Mouse (Mus musculus) heart, adult 11 months (tissue): Measurements from ENCODE around the gene Nelfcd.

Source experiments
- DNase-seq: peaks from one replicate; pipeline ENCODE4 v3.0.0; 2022

Nelfcd gene

DNA sequence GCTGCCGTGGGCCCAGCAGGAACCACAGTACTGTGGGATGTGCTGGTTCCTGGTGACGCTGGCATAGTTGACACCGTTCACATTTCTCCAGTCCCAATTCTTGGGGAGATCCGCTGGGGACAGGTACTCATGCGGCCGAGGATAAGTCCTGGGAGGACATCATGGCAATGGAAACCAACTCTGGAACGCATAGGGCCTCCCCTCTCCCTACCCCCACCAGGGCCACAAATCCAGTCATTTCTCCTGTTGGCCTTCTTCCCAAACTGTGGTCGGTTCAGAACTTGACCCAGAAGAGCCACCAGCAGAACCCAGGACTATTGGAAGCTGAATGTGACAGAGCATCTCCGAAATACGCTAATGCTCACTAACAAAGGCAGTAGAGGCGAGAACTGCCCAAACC lies 22.6 kb downstream of the Nelfcd start:
- peak; percentile 92 for DNase-seq

DNA sequence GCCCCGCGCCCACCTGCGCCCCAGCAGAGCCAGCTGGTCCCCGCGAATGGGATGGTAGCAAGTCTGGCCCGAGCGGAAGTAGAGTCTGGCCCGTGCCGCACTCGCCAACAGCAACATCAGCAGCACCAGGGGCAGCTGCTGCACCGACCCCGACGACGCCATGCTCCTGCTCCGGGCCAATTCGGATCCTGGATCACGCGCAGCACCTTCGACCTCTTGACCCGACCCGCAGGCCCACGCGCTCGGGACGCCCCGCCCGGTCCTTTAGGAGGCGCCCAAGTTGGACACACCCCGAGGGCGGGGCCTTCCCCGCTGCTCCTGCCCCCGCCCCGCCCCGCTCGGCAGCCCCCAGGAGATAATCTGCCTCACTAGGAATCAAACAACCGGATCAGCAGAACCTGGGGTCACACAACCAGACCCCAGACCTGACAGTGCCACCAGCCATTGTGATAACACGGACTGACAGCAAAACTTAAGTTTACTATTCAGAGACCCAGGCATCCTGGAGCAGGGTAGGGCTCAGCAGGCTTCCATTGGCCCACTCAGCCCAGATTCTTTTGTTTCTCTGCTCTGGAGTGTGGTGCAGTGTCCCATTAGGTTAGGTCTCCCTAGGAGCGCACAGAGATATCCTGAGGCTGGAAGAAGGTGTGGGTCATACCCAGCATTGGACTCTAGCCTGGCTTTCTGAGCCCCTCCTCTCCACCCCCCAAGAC lies 23.3 kb downstream of the Nelfcd start, which contains the start of gene Ctsz:
TSS of gene Ctsz (minus strand) at position 303 of the 713 bp plus-strand sequence.
- DNase-seq: peak; percentile 99

DNA sequence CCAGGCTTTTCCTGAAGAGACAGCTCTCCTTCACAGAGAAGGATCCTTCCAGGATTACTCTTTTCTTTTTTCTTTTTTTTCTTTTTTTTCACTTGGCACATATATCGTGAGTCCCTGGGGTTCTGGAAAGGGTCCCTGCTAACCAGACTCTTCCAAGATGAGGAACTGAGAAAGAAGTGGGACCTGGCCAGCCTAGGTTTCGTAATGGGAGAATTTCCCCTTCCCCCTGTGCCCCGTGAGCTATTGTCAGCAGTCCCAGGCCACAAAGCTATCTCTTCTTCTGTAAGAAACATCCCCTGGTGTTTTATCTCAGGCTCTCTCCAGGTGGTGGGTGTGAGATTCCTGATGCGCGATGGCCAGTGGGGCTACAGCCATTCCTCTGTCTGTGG lies 23.8 kb downstream of the Nelfcd start:
- DNase-seq: peak; percentile 95

DNA sequence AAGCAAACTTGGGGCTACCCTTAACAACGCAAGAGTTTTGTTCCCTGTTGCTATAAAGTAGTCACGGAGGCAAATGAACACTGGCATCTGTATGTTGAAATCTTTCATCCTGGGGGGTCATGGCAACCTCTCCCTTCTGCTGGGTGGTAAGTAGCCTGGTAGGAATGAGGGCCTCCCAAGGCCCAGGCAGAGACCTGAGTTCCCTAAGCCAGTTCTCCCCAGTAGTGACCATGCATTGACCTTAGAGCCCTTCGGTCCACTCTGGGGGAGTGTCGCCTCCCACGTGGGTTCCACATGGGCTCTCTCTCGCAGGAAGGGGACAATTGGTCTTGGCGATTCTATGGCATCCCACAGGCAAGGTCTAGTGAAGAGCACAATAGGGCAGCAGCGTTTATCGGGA lies 24.4 kb downstream of the Nelfcd start:
- peak; percentile 91 for DNase-seq

DNA sequence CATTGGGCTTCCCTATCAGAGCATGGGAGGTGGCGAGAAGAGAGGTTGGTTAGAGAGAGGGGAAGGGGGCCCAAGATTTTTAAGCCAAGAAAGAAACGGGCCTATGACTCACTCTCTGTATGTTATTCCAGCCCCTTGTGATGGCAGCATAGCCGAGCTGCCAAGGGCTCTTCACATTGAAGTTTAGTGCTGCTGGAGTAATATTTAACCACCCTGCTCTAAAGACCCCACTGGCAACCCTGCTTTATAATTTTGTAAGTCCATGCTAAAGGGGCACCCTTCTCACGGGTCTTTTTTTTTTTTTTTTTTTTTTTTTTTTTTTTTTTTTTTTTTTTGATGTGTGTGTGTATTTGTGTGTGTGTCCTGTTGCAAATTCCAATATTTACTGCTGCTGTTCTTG lies 26.3 kb downstream of the Nelfcd start:
- DNase-seq: no peak

DNA sequence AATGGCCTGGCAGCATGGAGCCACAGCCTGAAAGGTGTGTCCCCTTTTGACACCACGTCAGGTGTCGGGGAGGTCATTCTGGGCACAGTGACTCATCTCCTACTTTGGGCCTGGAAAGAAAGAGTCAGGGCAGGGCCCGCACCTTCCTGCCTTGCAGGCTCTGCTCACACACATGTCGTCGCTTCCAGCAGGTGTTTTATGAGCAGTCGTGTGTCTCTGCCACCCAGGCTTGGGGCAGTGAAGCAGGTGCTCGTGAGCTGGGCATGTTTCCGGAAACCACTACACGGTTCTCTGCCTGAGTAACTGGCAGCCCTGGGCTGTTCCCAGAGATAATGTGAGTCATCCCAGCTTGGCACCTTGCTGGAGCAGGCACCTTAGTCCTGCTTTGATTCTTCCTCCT lies 26.9 kb downstream of the Nelfcd start:
- peak; percentile 90 for DNase-seq

DNA sequence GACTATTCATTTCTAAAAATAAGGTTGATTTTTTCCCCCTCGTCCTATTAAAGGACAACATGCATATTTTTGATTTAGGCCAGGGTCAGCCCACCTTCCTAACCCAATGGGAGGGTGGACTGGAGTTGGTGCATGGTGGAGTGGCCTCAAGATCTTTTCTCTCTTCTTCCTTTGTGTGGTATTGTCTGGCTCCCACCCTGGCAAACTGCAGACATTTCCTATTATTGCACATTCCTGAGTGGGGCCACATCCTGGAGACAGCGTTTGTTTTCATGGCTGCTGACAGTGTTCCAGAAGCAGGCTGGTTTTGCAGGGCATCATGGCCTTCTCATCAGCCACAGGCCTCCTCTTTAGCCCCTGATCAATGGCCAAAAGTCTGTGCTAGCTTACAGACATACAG lies 27.4 kb downstream of the Nelfcd start:
- peak; percentile 88 for DNase-seq

DNA sequence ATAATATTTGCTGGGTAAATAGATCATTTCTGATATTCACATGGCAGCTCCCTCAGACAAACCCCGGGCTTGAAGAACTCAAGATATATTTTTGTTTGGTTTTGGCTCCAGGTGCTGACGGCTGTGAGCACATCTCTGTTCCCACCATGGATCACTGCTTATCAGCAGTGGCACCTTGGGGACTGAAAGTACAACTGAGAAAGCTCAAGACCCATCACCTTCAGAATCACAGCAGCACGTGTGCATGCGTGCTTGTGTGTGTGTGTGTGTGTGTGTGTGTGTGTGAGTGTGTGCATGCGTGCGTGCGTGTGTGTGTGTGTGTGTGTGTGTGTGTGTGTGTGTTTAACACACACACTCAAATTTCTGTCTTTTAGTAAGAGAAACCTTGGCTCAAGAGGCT lies 28.8 kb downstream of the Nelfcd start:
- DNase-seq: no peak

DNA sequence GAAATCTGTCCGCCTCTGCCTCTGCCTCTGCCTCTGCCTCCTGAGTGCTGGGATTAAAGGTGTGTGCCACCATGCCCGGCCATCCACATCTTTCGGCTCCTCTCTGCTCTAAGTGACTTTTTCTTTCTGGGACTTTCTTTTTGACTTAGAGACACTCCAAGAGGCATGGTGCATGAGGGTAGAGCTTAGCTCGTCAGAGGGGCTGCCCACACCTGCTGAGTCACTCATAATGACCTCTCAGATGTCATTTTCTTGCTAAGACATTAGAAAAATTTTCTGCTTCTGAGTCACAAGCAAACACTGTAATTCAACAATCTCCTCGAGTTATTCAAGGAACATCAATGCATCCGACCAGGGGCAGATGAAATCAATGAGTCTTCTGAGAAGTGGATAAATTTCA lies 29.4 kb downstream of the Nelfcd start:
- DNase-seq: no peak

DNA sequence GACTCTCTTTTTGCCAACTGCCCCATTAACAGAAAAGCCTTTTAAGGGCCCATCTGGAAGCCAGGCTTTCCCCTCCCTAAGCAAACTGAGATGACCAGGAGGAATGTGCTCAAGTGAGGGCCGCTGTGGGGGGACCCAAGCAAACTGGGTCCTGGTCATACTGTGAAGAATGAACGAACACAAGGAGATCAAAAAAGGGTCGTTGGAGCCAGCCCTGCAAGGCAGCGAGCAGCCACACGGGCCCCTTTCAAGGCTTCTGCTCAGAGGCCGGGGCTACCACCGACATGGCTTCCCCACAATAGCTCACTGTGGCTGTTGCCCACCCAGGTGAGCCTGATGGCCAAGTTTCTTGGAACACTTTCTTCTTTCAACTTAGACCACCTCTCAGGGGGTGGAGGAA lies 30.9 kb downstream of the Nelfcd start:
- no peak for DNase-seq

DNA sequence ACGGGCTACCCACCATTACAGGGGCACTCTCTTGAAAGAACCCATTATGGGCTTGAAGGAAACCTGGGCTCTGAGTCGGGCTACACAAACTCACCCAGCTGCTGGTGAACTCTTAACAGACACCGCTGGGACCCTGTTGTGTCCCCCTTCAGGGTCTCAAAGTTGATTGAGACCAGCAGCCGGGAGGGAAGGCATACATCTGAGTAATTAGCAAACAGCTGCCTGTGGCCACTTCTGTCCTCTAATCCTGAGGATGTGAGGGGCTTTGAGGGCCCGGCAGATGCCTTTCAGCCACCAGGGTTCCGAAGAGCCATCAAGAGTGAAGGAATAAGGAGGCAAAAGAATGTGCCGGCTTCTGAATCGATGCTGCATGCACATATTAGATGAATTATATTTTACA lies 31.3 kb downstream of the Nelfcd start:
- DNase-seq: no peak

DNA sequence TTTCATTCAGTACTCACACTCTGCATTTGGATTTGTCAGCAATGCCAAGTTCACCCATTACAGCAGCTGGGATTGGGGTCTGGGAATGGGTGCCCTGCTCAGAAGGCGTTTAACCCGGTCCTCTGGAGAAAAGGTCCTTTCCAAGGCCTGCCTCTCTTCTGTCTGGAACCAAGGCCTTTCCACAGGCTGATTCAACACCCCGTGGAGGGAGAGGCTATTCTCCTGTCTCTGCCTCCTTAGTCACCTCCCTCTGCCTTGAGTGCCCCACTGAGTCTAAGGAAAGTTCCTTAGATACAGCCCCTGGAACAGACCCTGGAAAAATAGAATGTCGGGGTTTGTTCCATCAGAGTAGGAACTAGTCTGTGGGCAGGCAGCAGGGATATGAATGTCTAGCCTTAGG lies 32.8 kb downstream of the Nelfcd start:
- DNase-seq: no peak

DNA sequence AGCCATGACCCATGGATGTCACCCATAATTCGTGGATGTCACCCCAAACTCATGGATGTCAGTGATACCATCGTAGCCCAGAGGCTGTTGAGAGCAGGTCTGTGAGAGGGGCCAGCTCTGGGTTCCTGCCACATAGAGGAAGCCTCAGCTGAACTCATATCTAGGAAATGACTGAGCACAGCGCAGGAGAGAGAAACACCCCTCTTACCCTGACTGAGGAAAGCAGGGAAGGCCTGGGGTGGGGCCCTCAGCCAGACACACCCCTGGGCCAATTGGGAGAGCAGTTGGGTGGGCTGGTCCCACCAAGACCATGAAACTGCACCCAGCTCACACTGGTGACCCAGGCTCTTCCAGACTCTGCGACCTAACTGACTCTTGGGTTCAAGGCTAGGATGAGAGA lies 34.7 kb downstream of the Nelfcd start, which contains the start of gene Tubb1:
TSS of gene Tubb1 (plus strand) at position 343 of the 400 bp plus-strand sequence.
- no peak for DNase-seq

DNA sequence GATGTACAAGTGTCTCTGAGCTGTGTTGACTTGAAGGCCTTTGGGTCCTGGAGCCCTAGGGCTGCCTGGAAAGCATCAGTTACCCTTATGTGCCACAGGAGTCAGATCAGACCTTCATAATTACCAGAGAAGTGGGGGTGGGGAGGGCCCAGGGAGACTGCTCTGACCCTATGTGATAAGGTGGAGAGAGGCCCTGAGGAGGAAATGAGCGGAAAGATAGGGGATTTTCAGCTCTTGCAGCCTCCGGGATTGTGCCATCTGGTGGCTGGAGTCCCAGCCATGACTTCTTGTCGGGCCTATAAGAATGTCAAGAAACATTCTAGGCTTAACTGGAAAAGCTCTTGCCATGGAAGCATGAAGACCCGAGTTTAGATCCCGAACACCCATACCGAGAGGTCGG lies 38.1 kb downstream of the Nelfcd start:
- peak; percentile 86 for DNase-seq

DNA sequence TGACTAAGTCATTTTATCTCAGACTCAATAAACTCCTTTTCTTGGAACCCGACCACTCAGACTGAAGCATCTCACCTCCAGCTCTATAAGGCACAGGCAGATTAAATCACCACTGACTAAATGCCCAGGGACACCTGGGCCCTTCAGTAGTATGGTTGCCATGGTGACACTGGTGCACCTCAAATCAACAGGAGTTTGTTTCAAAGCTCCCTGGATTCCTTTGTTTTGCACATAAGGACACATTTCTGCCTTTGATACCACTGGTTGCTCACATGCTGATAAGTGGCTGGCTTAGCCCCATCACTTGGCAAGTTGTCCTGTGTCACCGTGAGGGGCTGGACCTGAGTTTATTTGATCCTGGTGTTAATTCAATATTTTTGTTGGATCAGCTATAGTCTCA lies 43.8 kb downstream of the Nelfcd start:
- peak; percentile 51 for DNase-seq

DNA sequence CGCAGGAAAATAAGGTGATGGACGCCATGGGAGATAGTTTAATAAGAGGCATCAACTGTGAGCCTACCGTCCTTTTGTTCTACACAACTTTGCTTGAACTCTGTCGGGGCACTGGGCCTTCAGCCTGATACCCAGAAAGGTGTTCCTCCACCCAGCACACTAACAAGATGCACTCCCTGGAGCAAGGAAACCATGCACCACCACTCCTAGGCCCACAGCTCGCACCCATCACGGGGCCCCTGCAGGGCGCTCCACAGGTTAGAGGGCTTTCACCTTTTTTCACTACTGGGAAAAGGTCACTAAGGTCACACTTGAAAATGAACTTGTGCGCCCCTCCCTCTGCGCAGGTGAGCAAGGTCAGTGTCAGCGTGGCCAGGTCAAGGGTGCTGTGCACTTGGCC lies 47.8 kb downstream of the Nelfcd start:
- DNase-seq: no peak

DNA sequence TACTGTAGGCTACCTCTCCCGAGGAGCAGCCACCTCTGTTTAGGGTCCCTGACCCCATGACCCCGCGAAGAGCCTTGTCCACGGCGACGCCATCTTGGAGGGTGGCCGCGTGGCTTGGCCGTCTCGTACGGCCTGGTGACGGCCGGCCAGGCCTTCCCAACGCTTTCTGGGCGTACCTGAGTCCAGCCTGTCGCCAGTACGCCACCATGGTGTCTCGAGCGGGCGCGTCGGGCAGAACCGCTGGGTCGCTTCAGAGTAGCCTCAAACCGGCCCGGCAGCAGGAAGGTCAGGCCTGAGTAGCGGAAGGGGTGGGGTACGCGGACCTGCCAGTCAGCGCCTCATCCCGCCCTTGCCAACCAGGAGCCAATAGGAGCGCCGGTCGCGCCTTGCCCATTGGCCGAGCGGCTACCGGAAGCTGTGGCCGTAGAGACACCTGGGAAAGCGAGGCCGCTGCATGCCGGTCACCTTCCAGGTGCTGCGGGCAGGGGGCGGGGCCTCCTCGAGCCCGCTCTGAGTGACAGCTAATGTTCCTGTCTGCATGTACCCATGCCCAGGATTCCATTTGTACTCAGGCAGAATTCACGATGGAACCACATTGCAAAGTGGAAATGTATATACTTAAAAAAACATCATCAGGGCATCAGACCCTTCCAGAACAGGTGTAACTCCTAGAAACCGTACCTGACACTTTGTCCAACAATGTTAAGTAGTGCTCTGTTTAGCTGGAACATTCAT lies 48.4 kb downstream of the Nelfcd start, which contains the start of gene Atp5e:
TSS of gene Atp5e (minus strand) at position 317 of the 735 bp plus-strand sequence.
- peak; percentile 100 for DNase-seq

DNA sequence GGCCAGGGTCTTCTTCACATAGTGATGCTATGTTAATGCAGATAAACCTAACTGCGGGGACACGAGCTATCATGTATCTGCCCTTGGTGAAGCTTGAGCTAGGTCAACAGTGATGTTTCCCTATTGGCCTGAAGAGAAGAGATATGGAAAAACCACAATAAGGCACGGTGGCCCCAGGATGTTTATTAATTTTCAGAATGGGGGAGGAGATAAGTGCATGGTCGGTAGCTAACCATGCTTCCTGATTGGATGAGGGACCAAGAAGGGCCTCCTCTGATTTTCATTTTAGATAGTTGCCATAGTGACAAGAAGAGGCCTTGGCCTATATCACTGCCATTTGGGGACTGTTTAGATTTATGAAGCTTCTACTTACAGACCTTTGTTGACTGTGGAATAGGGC lies 54.7 kb downstream of the Nelfcd start:
- DNase-seq: peak; percentile 63

DNA sequence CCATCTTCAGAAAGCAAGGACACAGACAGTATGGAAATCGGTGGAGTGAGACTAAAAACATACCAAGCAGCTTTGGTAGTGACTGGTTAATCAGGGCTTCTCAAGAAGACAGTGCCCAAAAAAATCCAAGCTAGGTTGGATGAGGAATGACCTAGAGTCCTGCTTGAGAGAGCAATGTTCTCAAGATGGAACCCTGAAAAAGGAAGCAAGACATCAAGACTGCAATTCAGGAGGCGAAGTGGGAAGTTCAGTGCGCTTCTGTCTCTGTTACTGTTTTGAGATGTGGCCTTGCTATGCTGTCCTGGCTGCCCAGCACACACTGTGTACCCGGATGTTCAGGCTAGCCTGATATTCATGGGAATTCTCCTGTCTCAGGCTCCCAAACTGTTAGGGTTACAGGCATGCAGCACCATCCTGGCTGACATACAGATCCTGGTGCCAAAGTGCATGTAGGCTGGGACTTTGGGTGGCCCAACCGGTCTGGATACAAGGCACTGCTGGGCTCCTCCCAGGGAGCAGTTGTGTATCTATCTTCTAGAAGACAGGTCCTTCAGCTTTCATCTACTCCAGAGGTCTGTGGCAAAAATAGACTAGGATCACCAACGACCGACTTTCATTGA lies 55.3 kb downstream of the Nelfcd start:
- DNase-seq: peak; percentile 87

DNA sequence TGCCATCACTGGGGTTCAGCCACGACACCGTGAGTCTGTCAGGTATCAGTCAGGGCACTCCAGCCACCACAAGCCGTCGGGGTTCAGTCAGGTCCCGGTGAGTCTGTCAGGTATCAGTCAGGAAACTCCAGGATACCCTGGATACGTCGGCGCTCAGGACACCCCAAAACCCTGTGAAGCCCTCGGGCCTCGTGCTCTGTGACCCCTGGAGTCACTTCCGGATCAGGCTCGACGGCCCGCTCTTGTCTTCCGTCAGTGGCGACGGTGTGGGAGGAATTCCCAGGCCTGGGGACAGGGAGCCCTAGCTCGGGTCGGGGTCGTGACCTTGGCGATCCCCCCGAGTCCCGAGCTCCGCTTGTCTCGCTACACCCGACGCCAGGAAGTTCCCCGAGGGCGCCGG lies 56.8 kb downstream of the Nelfcd start:
- DNase-seq: no peak

DNA sequence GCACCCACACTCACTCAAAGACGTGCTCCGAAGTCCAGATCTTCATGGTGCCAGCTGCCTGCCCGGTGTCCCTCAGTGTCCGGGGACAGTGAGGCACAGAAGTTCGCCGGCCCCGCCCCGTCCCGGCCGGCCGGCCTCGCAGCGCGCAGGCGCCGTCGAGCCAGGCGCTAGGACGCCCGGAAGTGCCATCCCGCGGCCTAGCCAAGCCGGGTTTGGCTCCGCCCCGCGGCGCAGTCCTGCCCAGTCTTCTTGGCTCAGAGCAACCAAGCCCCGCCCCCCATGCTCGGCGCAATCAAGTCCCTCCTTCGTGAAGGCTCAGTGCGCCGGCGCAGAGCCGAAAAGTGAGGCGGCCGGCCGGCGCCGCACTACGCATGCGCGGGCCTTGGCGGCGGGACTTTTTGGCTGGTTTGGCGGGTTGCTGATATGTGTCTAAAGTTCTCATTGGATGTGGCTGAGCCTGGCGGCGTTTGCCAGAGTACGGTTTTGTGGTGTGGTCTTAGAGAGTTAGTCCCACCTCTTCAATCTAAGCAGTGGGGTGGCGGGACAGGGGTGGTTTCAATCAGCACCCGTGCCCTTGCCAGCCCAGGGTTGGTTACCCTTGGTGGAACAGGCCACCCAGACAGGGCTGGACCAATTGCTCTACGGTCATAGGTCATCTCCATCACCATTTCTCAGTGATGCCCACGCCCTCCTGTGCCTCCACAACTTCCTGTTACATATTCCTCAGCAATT lies 57.4 kb downstream of the Nelfcd start, which contains the start of gene Prelid3b:
TSS of gene Prelid3b (minus strand) at position 264 of the 732 bp plus-strand sequence.
- DNase-seq: peak; percentile 100

DNA sequence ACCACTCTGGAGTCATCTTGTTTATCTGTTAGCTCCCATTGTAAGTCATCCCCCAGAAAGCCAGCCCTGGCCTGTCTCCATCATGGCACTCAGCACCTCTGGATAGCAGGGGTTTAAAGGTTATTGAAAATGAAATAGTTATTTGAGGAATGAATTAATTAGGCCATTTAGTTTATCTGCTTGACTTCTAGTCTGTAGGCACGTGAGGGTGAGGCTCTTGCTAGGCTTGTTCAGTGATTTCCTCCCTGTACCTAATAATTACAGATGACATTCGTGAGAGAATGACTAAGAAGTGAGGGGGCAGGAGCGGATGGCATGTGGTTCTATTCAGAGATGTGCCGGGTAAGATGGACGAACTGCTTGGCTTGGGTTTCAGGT lies 57.9 kb downstream of the Nelfcd start:
- no peak for DNase-seq
